Mouse (Mus musculus): ENCODE data around the gene Gm11549. TPM values are rescaled to one million over a fixed set of nuclear protein-coding genes. Genes with fewer than 3 reads are reported as not detected.
A peak's percentile ranks its signal among the peaks of the same experiment; 100 is the strongest.

The Gm11549 gene
- polyA plus RNA-seq, 1 experiment from 2014 or later = 0.05 TPM

- WGBS = 84% methylated on average over 2 of the region's 2 CpGs
- Histone ChIP-seq H3K4me2 (replicated peaks) (no peak overlapping the region), H3K27me3 (no peaks in the 10 kb centered on the region), H3K9me3 (replicated peaks) (no peaks in the 10 kb centered on the region), H3K36me3 (no peaks in the 10 kb centered on the region), H3K4me1 (peaks cover 33% of the 10 kb centered on the region), H3K4me3 (replicated peaks) (no peak overlapping the region), H3K27ac (replicated peaks) (0 out of 2 replicates have a peak overlapping the region, but pooled peaks have one; percentile 59), H3K9ac (no peak overlapping the region)
- ATAC-seq (ENCODE audit: insufficient number of reproducible peaks, low FRiP score, low TSS enrichment, low read depth) = no peak
Observed at GRCm38 (mm10) chr3:36480486-36480885, 41.1 kb downstream of the Gm11549 start.

GRCm38 (mm10) chr3:36478776-36479175 lies 42.8 kb downstream of the Gm11549 start:
- Histone ChIP-seq H3K4me1 (peaks cover 37% of the 10 kb centered on the region), H3K4me2 (replicated peaks) (no peak overlapping the region), H3K27me3 (no peaks in the 10 kb centered on the region), H3K9me3 (replicated peaks) (no peaks in the 10 kb centered on the region), H3K27ac (replicated peaks) (no peak overlapping the region), H3K36me3 (no peaks in the 10 kb centered on the region), H3K9ac (no peak overlapping the region), H3K4me3 (replicated peaks) (no peak overlapping the region)
- 79% methylated on average over 8 of the region's 8 CpGs for WGBS
- ATAC-seq (ENCODE audit: insufficient number of reproducible peaks, low FRiP score, low TSS enrichment, low read depth) = no peak

- H3K4me3 ChIP-seq (replicated peaks) = peak overlapping the region; percentile 81
- H3K27me3 ChIP-seq = no peaks in the 10 kb centered on the region
- 27% methylated on average over 20 of the region's 20 CpGs for WGBS
- peak overlapping the region; percentile 96 for H3K27ac ChIP-seq (replicated peaks)
- peaks cover 31% of the 10 kb centered on the region for H3K4me1 ChIP-seq
- no peaks in the 10 kb centered on the region for H3K9me3 ChIP-seq (replicated peaks)
- no peaks in the 10 kb centered on the region for H3K36me3 ChIP-seq
- peak overlapping the region; percentile 63 for H3K4me2 ChIP-seq (replicated peaks)
- no peak for ATAC-seq (ENCODE audit: insufficient number of reproducible peaks, low FRiP score, low TSS enrichment, low read depth)
- H3K9ac ChIP-seq = peak overlapping the region; percentile 55
Observed at GRCm38 (mm10) chr3:36476261-36477155, 45.1 kb downstream of the Gm11549 start.

GRCm38 (mm10) chr3:36475532-36476087 lies 46.0 kb downstream of the Gm11549 start, which contains the start of the genes Anxa5 and 1810062G17Rik:
Anxa5 (minus strand) TSS chr3:36475894.
1810062G17Rik (plus strand) TSS chr3:36475937.
- under 1% methylated on average over 32 of the region's 32 CpGs for WGBS
- ATAC-seq (ENCODE audit: insufficient number of reproducible peaks, low FRiP score, low TSS enrichment, low read depth) = peak; percentile 99
- H3K4me1 ChIP-seq = peaks cover 33% of the 10 kb centered on the region
- H3K27me3 ChIP-seq = no peaks in the 10 kb centered on the region
- no peaks in the 10 kb centered on the region for H3K36me3 ChIP-seq
- H3K9ac ChIP-seq = peak within 1 kb of the TSS; percentile 84
- H3K9me3 ChIP-seq (replicated peaks) = no peaks in the 10 kb centered on the region
- peak within 1 kb of the TSS; percentile 81 for H3K4me3 ChIP-seq (replicated peaks)
- H3K27ac ChIP-seq (replicated peaks) = peak within 1 kb of the TSS; percentile 96
- peak within 1 kb of the TSS; percentile 63 for H3K4me2 ChIP-seq (replicated peaks)

- H3K9ac ChIP-seq = peak overlapping the region; percentile 84
- peak overlapping the region; percentile 81 for H3K4me3 ChIP-seq (replicated peaks)
- ATAC-seq (ENCODE audit: insufficient number of reproducible peaks, low FRiP score, low TSS enrichment, low read depth) = peak; percentile 16; the same call in 1 of the 2 replicates
- WGBS = under 1% methylated on average over 24 of the region's 24 CpGs
- no peaks in the 10 kb centered on the region for H3K36me3 ChIP-seq
- peaks cover 39% of the 10 kb centered on the region for H3K4me1 ChIP-seq
- H3K27me3 ChIP-seq = no peaks in the 10 kb centered on the region
- H3K9me3 ChIP-seq (replicated peaks) = no peaks in the 10 kb centered on the region
- peak overlapping the region; percentile 96 for H3K27ac ChIP-seq (replicated peaks)
- peak overlapping the region; percentile 63 for H3K4me2 ChIP-seq (replicated peaks)
Observed at GRCm38 (mm10) chr3:36474938-36475483, 46.6 kb downstream of the Gm11549 start.

- 63% methylated on average over 5 of the region's 5 CpGs for WGBS
- H3K36me3 ChIP-seq = no peaks in the 10 kb centered on the region
- H3K4me2 ChIP-seq (replicated peaks) = peak overlapping the region; percentile 63
- no peaks in the 10 kb centered on the region for H3K9me3 ChIP-seq (replicated peaks)
- peak overlapping the region; percentile 81 for H3K4me3 ChIP-seq (replicated peaks)
- H3K4me1 ChIP-seq = peaks cover 39% of the 10 kb centered on the region
- H3K27me3 ChIP-seq = no peaks in the 10 kb centered on the region
- H3K9ac ChIP-seq = 0 out of 2 replicates have a peak overlapping the region, but pooled peaks have one; percentile 84
- peak overlapping the region; percentile 96 for H3K27ac ChIP-seq (replicated peaks)
- no peak for ATAC-seq (ENCODE audit: insufficient number of reproducible peaks, low FRiP score, low TSS enrichment, low read depth)
Observed at GRCm38 (mm10) chr3:36474421-36474820, 47.2 kb downstream of the Gm11549 start.

GRCm38 (mm10) chr3:36473222-36473621 lies 48.4 kb downstream of the Gm11549 start:
- Histone ChIP-seq H3K4me3 (replicated peaks) (no peak overlapping the region), H3K9ac (no peak overlapping the region), H3K27ac (replicated peaks) (no peak overlapping the region), H3K4me2 (replicated peaks) (no peak overlapping the region; the same call in 1 of the 2 replicates), H3K4me1 (peaks cover 39% of the 10 kb centered on the region), H3K27me3 (no peaks in the 10 kb centered on the region), H3K9me3 (replicated peaks) (no peaks in the 10 kb centered on the region), H3K36me3 (no peaks in the 10 kb centered on the region)
- ATAC-seq (ENCODE audit: insufficient number of reproducible peaks, low FRiP score, low TSS enrichment, low read depth) = no peak
- WGBS = 91% methylated on average over 5 of the region's 5 CpGs

- peaks cover 33% of the 10 kb centered on the region for H3K4me1 ChIP-seq
- H3K9ac ChIP-seq = no peak overlapping the region
- WGBS = 74% methylated on average over 4 of the region's 4 CpGs
- H3K27me3 ChIP-seq = no peaks in the 10 kb centered on the region
- no peaks in the 10 kb centered on the region for H3K9me3 ChIP-seq (replicated peaks)
- no peaks in the 10 kb centered on the region for H3K36me3 ChIP-seq
- H3K4me2 ChIP-seq (replicated peaks) = no peak overlapping the region
- H3K4me3 ChIP-seq (replicated peaks) = no peak overlapping the region
- no peak for ATAC-seq (ENCODE audit: insufficient number of reproducible peaks, low FRiP score, low TSS enrichment, low read depth)
- H3K27ac ChIP-seq (replicated peaks) = no peak overlapping the region
Observed at GRCm38 (mm10) chr3:36471856-36472255, 49.8 kb downstream of the Gm11549 start.

- ATAC-seq (ENCODE audit: insufficient number of reproducible peaks, low FRiP score, low TSS enrichment, low read depth) = no peak
- no peak overlapping the region for H3K4me3 ChIP-seq (replicated peaks)
- no peak overlapping the region; the same call in 1 of the 2 replicates for H3K27ac ChIP-seq (replicated peaks)
- H3K9ac ChIP-seq = no peak overlapping the region
- H3K9me3 ChIP-seq (replicated peaks) = no peaks in the 10 kb centered on the region
- H3K4me2 ChIP-seq (replicated peaks) = no peak overlapping the region
- no peaks in the 10 kb centered on the region for H3K27me3 ChIP-seq
- peaks cover 23% of the 10 kb centered on the region for H3K4me1 ChIP-seq
- H3K36me3 ChIP-seq = peaks cover under 1% of the 10 kb centered on the region; the same call in 1 of the 2 replicates
- WGBS = 32% methylated on average over 2 of the region's 2 CpGs
Observed at GRCm38 (mm10) chr3:36468871-36469270, 52.7 kb downstream of the Gm11549 start.

- Histone ChIP-seq H3K27ac (replicated peaks) (no peak overlapping the region), H3K9me3 (replicated peaks) (no peaks in the 10 kb centered on the region), H3K36me3 (peaks cover 7% of the 10 kb centered on the region), H3K9ac (no peak overlapping the region), H3K4me3 (replicated peaks) (no peak overlapping the region), H3K4me1 (peaks cover 14% of the 10 kb centered on the region; the same call in 1 of the 2 replicates), H3K27me3 (no peaks in the 10 kb centered on the region), H3K4me2 (replicated peaks) (no peak overlapping the region)
- WGBS = 67% methylated on average over 7 of the region's 7 CpGs
- ATAC-seq (ENCODE audit: insufficient number of reproducible peaks, low FRiP score, low TSS enrichment, low read depth) = 0 out of 2 replicates have a peak, but pooled peaks have one; percentile 35
Observed at GRCm38 (mm10) chr3:36467632-36468031, 54.0 kb downstream of the Gm11549 start.

- Histone ChIP-seq H3K27ac (replicated peaks) (no peak overlapping the region), H3K27me3 (no peaks in the 10 kb centered on the region), H3K36me3 (peaks cover 24% of the 10 kb centered on the region), H3K4me1 (peaks cover 5% of the 10 kb centered on the region; the same call in 1 of the 2 replicates), H3K4me2 (replicated peaks) (no peak overlapping the region), H3K9me3 (replicated peaks) (no peaks in the 10 kb centered on the region), H3K9ac (no peak overlapping the region), H3K4me3 (replicated peaks) (no peak overlapping the region)
- WGBS = 66% methylated on average over 7 of the region's 7 CpGs
- no peak for ATAC-seq (ENCODE audit: insufficient number of reproducible peaks, low FRiP score, low TSS enrichment, low read depth)
Observed at GRCm38 (mm10) chr3:36465538-36465937, 56.1 kb downstream of the Gm11549 start.
